Mouse (Mus musculus) embryonic facial prominence, embryonic 14.5 days (tissue): ENCODE measurements around the gene Pld6. TPM values are rescaled to one million over a fixed set of nuclear protein-coding genes. Genes with fewer than 3 reads are reported as not detected.

Source experiments
- ATAC-seq: fragments of 200-750 bp; cut with Nextera tagmentation; 2 replicates; pipeline ENCODE4 v1.8.0; 2017; ENCODE audit warnings: low read depth, moderate number of reproducible peaks, moderate TSS enrichment
- DNase-seq: peaks from one replicate; pipeline ENCODE4 v3.0.0-alpha.2; 2015; ENCODE audit warnings: low spot score
- H3K27ac ChIP-seq: fragments of 300-500 bp; sonication (generic); replicated peaks from 2 replicates; pipeline ENCODE4 v1.5.1; 2014; ENCODE audit warnings: low read depth, mild to moderate bottlenecking, low read length, moderate library complexity
- H3K27me3 ChIP-seq: fragments of 300-500 bp; sonication (generic); replicated peaks from 2 replicates; pipeline ENCODE4 v1.6.1; 2014; ENCODE audit warnings: low read length; ENCODE audit not compliant: control insufficient read depth, insufficient read depth
- H3K36me3 ChIP-seq: fragments of 300-500 bp; sonication (generic); 2 replicates; pipeline ENCODE4 v1.6.1; 2014; ENCODE audit warnings: low read length, mixed read lengths; ENCODE audit not compliant: control insufficient read depth, insufficient read depth
- H3K4me1 ChIP-seq: fragments of 300-500 bp; sonication (generic); 2 replicates; pipeline ENCODE4 v1.6.1; 2014; ENCODE audit warnings: antibody characterized with exemption, low read length; ENCODE audit not compliant: control insufficient read depth, insufficient read depth
- H3K4me2 ChIP-seq: fragments of 300-500 bp; sonication (generic); 2 replicates; pipeline ENCODE4 v1.6.1; 2014; ENCODE audit warnings: low read depth, mild to moderate bottlenecking, low read length, moderate library complexity, mixed read lengths
- H3K4me3 ChIP-seq: fragments of 300-500 bp; sonication (generic); 2 replicates; pipeline ENCODE4 v1.5.1; 2014; ENCODE audit warnings: low read depth, mild to moderate bottlenecking, low read length
- H3K9ac ChIP-seq: fragments of 300-500 bp; sonication (generic); 2 replicates; pipeline ENCODE4 v1.6.1; 2014; ENCODE audit warnings: low read depth, mild to moderate bottlenecking, low read length, moderate library complexity, mixed read lengths
- H3K9me3 ChIP-seq: fragments of 300-500 bp; sonication (generic); 2 replicates; pipeline ENCODE4 v1.6.1; 2016; ENCODE audit warnings: low read length; ENCODE audit not compliant: control insufficient read depth
- WGBS: fragments of 180-500 bp; shearing (Covaris S2); extraction: QIAGEN DNeasy Blood & Tissue Kit; methylation state at CpG from one replicate; pipeline ENCODE4 v1.1.7; 2014; 5-methylcytosine and 5-hydroxymethylcytosine counted together
- polyA plus RNA-seq: library from polyadenylated mRNA; unstranded; fragments of >200 nt; fragmentation: Nextera tagmentation; extraction: Ambion mirVana; gene quantifications from 2 replicates; pipeline ENCODE4 v1.2.1, GENCODE M21; 2014

Pld6 gene
- polyA plus RNA-seq: 0.96 and 1.3 TPM in 2 replicates

DNA sequence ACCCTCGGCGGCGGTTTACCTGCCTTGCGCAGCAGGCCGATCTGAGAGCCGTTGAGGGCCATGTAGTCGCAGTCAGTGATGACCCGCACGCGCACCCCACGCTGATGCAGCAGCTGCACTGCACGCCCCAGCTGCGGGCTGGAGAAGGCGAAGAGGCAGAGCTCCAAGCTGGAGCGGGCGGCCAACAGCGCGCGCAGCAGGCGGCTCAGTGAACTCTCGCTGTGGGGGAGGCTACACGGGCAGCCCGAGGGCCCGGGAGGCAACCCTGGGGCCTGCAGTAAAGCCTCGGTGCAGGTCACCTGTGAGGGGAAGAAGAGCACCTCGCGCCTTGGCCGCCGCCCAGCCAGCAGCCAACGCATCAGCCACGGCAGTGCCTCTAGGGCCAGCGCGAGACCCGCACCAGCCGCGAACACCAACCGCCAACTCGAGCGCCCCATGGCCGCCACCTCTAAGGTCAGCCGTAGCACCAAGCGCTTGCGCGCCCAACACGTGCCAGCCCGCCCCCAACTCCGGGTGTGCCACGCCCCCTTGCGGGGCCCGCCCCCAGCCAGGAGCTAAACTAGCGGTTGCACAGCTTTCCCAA, at the start of gene Pld6:
Pld6 (minus strand) TSS at position 447 of the 583 bp plus-strand sequence.
- WGBS: 1% methylated on average over 16 of the region's 51 CpGs
- ATAC-seq (peak; percentile 84), DNase-seq (peak; percentile 73)
- peak within 1 kb of the TSS; percentile 58 for H3K9ac ChIP-seq
- H3K4me1 ChIP-seq: peaks cover 4% of the 10 kb centered on the region; the same call in 1 of the 2 replicates
- H3K27ac ChIP-seq: no peak within 1 kb of the TSS
- H3K27me3 ChIP-seq: 0 out of 2 replicates have a peak, but pooled peaks cover 3% of the 10 kb centered on the region
- no peaks in the 10 kb centered on the region for H3K9me3 ChIP-seq
- peak within 1 kb of the TSS; percentile 98 for H3K4me2 ChIP-seq
- H3K36me3 ChIP-seq: peaks cover 13% of the 10 kb centered on the region
- peak within 1 kb of the TSS; percentile 47 for H3K4me3 ChIP-seq

GRCm38 (mm10) chr11:59821625-59822024, 34.2 kb upstream of the Pld6 start:
- no peak overlapping the region for H3K9ac ChIP-seq
- H3K27ac ChIP-seq: no peak overlapping the region
- no peaks in the 10 kb centered on the region for H3K9me3 ChIP-seq
- ATAC-seq (no peak), DNase-seq (no peak)
- H3K27me3 ChIP-seq: no peaks in the 10 kb centered on the region
- H3K4me2 ChIP-seq: no peak overlapping the region
- H3K4me1 ChIP-seq: no peaks in the 10 kb centered on the region
- 88% methylated on average over 3 of the region's 3 CpGs for WGBS
- H3K4me3 ChIP-seq: no peak overlapping the region
- peaks cover 98% of the 10 kb centered on the region for H3K36me3 ChIP-seq

- ATAC-seq: no peak
- H3K27me3 ChIP-seq: no peaks in the 10 kb centered on the region
- H3K4me1 ChIP-seq: no peaks in the 10 kb centered on the region
- 97% methylated on average over 3 of the region's 3 CpGs for WGBS
- no peak overlapping the region for H3K9ac ChIP-seq
- no peak overlapping the region for H3K4me3 ChIP-seq
- H3K36me3 ChIP-seq: peaks cover 71% of the 10 kb centered on the region
- H3K9me3 ChIP-seq: no peaks in the 10 kb centered on the region
- no peak for DNase-seq
- no peak overlapping the region for H3K4me2 ChIP-seq
- H3K27ac ChIP-seq: no peak overlapping the region
Measured at GRCm38 (mm10) chr11:59817916-59818315, 30.5 kb upstream of the Pld6 start.

- H3K27ac ChIP-seq: no peak overlapping the region
- H3K4me1 ChIP-seq: peaks cover 6% of the 10 kb centered on the region; the same call in 1 of the 2 replicates
- H3K9me3 ChIP-seq: no peaks in the 10 kb centered on the region
- H3K27me3 ChIP-seq: no peaks in the 10 kb centered on the region
- H3K4me2 ChIP-seq: no peak overlapping the region
- no peak for ATAC-seq
- WGBS: 88% methylated on average over 6 of the region's 6 CpGs
- no peak for DNase-seq
- H3K4me3 ChIP-seq: no peak overlapping the region
- no peak overlapping the region for H3K9ac ChIP-seq
- peaks cover 49% of the 10 kb centered on the region for H3K36me3 ChIP-seq
Measured at GRCm38 (mm10) chr11:59815482-59816065, 28.1 kb upstream of the Pld6 start.

DNA sequence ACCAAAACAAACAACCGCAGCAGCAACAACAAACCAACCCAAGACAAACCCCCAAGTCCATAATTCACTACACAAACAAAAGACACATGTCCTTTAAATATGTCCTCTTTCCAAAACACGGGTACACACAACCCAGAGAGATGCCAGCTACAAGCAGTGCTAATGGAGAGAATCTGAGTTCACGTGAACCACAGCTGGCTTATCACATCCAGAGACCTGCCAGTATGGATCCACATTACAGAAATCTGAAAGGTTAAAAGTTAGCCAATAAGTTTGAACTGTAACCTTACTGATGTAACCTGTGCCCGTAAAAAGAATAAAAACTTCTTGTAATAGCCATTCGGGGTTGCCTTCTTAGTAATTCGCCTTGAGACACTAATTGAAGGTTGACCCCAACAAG, 27.5 kb upstream of the Pld6 start:
- ATAC-seq (no peak), DNase-seq (no peak)
- Histone ChIP-seq H3K4me3 (no peak overlapping the region), H3K9me3 (no peaks in the 10 kb centered on the region), H3K4me1 (peaks cover 7% of the 10 kb centered on the region; the same call in 1 of the 2 replicates), H3K27ac (no peak overlapping the region), H3K9ac (no peak overlapping the region), H3K4me2 (no peak overlapping the region), H3K27me3 (no peaks in the 10 kb centered on the region), H3K36me3 (peaks cover 42% of the 10 kb centered on the region)
- WGBS: 87% methylated on average over 6 of the region's 6 CpGs

DNA sequence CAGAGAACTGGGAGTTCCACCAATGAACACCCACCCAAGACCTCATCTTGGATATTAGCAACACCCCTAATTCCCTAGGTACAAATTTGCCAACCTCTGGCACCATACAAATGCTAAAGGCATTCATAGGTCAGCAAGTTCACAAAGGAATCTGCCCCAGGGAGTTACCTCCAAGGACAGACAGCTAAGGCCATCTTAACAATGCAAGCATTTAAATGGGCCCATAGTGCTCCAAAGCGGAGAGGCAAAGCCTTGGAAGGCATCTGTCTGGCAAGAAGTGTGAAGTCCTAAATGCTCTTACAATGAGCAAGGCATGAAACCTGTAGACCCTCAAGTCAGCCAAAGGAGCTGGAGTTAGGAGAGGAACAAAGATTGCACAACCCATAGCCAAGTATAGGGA, 26.9 kb upstream of the Pld6 start:
- Histone ChIP-seq H3K9ac (no peak overlapping the region), H3K4me1 (peaks cover 7% of the 10 kb centered on the region; the same call in 1 of the 2 replicates), H3K9me3 (no peaks in the 10 kb centered on the region), H3K36me3 (peaks cover 36% of the 10 kb centered on the region), H3K4me3 (no peak overlapping the region), H3K4me2 (no peak overlapping the region), H3K27me3 (no peaks in the 10 kb centered on the region), H3K27ac (no peak overlapping the region)
- no peak for ATAC-seq
- no peak for DNase-seq
- WGBS: 72% methylated on average over 1 of the region's 1 CpGs

DNA sequence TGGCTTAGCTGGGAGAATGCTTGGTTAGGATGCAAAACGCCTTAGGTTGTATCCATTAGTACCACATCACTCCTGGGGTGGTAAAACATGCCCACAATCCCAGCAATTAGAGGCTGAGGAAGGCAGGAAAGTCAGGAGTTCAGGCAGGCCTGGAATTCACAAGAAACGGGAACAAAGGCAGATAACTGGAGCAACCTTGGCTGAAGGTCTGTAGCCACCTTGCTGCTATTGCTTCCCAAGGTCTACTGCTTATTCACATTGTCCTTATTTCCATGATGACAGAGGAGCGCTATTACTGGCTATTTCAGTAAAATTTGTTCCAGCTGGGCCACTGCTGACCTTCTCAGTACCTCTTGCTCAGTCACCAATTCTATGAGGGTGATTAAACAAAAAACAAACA, 25.8 kb upstream of the Pld6 start:
- DNase-seq (no peak), ATAC-seq (no peak)
- H3K4me1 ChIP-seq: peaks cover 15% of the 10 kb centered on the region
- WGBS: 62% methylated on average over 3 of the region's 3 CpGs
- H3K4me3 ChIP-seq: no peak overlapping the region
- no peak overlapping the region for H3K4me2 ChIP-seq
- no peaks in the 10 kb centered on the region for H3K9me3 ChIP-seq
- no peak overlapping the region for H3K9ac ChIP-seq
- no peaks in the 10 kb centered on the region for H3K27me3 ChIP-seq
- H3K36me3 ChIP-seq: peaks cover 26% of the 10 kb centered on the region
- no peak overlapping the region for H3K27ac ChIP-seq

- Histone ChIP-seq H3K4me2 (peak overlapping the region; percentile 92), H3K27ac (peak overlapping the region; percentile 96)
Measured at GRCm38 (mm10) chr11:59811211-59811610, 23.8 kb upstream of the Pld6 start.

More at GRCm38 (mm10) chr11:59811211-59811610, 23.8 kb upstream of the Pld6 start:
- no peaks in the 10 kb centered on the region for H3K27me3 ChIP-seq
- H3K36me3 ChIP-seq: peaks cover 23% of the 10 kb centered on the region
- DNase-seq (peak; percentile 41), ATAC-seq (no peak)
- no peaks in the 10 kb centered on the region for H3K9me3 ChIP-seq
- 39% methylated on average over 4 of the region's 4 CpGs for WGBS
- peak overlapping the region; percentile 52 for H3K9ac ChIP-seq
- no peak overlapping the region for H3K4me3 ChIP-seq
- H3K4me1 ChIP-seq: peaks cover 15% of the 10 kb centered on the region
